Mouse (Mus musculus): Measurements from ENCODE around the gene Tnrc18. TPM values are rescaled to one million over a fixed set of nuclear protein-coding genes. Genes with fewer than 3 reads are reported as not detected.
A peak's percentile ranks its signal among the peaks of the same experiment; 100 is the strongest.

Gene Tnrc18
- polyA plus RNA-seq, 1 experiment from 2014 or later: 32.3 TPM

DNA sequence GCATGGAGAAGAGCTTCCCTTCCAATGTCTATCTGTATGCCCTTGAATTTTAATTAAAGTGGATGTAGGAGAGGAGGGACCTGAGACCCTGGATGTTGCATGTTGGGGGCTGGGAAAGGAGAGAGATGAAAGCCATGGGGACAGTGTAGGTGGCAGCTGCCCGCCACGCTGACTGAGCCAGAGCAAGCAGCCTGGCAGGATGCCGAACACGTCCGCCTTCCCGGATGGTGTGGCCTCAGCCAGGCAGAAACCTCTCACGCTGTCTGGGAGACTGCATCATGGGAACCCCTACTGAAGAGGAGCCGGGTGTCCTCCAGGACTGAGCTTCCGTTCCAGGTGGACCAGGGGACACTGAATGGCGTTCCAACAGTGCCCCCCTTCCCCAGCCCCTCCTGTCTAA, 113.9 kb downstream of the Tnrc18 start:
- Histone ChIP-seq H3K4me2 (no peak overlapping the region), H3K36me3 (no peaks in the 10 kb centered on the region), H3K4me3 (no peak overlapping the region), H3K9me3 (no peaks in the 10 kb centered on the region), H3K27me3 (peaks cover 29% of the 10 kb centered on the region), H3K27ac (no peak overlapping the region), H3K4me1 (peaks cover 16% of the 10 kb centered on the region), H3K9ac (no peak overlapping the region)
- no peak for ATAC-seq (ENCODE audit: borderline replicate concordance, extremely low read depth, low FRiP score, low TSS enrichment)
- 79% methylated on average over 10 of the region's 10 CpGs for WGBS

DNA sequence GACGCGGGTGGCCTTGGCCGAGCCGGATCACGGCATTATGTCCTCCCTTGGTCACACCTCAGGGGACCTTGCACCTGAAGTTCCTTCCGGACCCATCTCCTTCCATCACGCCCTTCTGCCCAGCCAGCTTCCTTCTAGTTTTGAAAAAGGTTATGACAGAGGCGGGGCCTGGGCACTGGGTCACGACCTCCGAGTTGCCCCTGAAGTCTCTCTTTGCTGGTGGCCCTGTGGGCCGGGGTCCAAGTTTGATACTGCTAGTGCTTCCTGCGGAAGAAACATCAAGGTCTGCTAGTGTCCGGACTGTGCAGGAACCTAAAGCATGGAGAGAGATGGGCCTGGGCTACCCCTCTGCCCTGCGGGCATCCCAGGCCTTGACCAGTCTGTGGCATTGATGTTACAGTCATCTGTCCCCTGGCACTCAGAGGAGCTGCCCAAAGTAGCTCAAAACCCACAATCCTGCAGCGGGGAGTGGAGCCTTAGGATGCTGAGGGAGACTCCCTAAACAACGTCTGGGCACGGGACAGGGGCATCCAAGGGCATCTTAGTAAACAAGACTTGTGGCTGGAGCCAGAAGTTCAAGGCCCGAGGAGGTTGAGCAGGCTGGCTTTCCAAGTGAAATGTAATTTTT, 114.8 kb downstream of the Tnrc18 start:
- H3K36me3 ChIP-seq: no peaks in the 10 kb centered on the region
- 15% methylated on average over 18 of the region's 18 CpGs for WGBS
- H3K4me3 ChIP-seq: peak overlapping the region; percentile 57
- H3K27me3 ChIP-seq: peaks cover 29% of the 10 kb centered on the region
- no peaks in the 10 kb centered on the region for H3K9me3 ChIP-seq
- H3K4me2 ChIP-seq: peak overlapping the region; percentile 98
- H3K4me1 ChIP-seq: peaks cover 16% of the 10 kb centered on the region
- no peak overlapping the region for H3K27ac ChIP-seq
- peak overlapping the region; percentile 40; the same call in 1 of the 2 replicates for H3K9ac ChIP-seq
- ATAC-seq (ENCODE audit: borderline replicate concordance, extremely low read depth, low FRiP score, low TSS enrichment): no peak; the same call in 1 of the 2 replicates

GRCm38 (mm10) chr5:142701651-142702510, 115.6 kb downstream of the Tnrc18 start:
- Histone ChIP-seq H3K4me3 (peak overlapping the region; percentile 57), H3K9me3 (no peaks in the 10 kb centered on the region), H3K27ac (no peak overlapping the region), H3K36me3 (no peaks in the 10 kb centered on the region), H3K27me3 (peaks cover 29% of the 10 kb centered on the region), H3K4me1 (peaks cover 16% of the 10 kb centered on the region), H3K4me2 (peak overlapping the region; percentile 98), H3K9ac (peak overlapping the region; percentile 40)
- peak; percentile 89 for ATAC-seq (ENCODE audit: borderline replicate concordance, extremely low read depth, low FRiP score, low TSS enrichment)
- WGBS: 1% methylated on average over 42 of the region's 72 CpGs

DNA sequence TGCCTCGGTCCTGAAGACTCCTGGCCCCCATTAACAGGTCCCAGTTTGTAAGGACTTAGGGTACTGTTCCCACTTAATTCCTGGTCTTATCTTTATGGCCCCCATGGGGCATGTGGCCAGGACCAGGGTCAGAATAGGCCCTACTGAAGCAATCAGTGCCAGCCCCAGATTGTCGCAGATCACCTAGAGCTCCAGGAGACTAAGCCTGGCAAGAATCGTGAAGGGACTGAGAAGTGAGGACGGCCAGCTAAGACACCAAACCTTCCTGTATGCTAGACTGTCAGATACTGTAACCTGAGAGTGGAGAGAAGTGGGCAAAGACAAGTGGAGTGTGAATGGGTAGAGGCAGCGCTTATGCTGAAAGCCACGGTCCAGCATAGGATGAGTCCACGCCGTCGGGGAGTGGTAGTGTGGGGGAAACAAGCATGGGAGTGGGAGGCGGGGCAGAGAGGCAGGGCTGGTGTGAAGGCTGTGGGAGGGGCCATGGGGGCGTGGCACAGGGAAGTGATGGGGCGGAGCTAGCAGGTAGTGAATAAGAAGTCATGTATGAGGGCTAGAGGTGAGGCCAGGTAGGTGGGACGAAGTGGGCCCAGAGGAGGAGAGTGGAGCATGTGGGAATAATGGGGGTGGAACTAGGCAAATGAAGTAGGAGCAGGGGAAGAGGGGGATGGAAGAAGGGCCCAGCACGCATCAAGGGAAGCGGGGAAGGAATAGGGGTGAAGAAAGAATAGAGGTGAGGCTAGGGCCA, 116.4 kb downstream of the Tnrc18 start:
- H3K27ac ChIP-seq: no peak overlapping the region
- H3K4me1 ChIP-seq: peaks cover 16% of the 10 kb centered on the region
- no peak overlapping the region for H3K9ac ChIP-seq
- peak; percentile 65 for ATAC-seq (ENCODE audit: borderline replicate concordance, extremely low read depth, low FRiP score, low TSS enrichment)
- 7% methylated on average over 15 of the region's 15 CpGs for WGBS
- peaks cover 29% of the 10 kb centered on the region for H3K27me3 ChIP-seq
- H3K4me3 ChIP-seq: peak overlapping the region; percentile 57
- no peaks in the 10 kb centered on the region for H3K36me3 ChIP-seq
- H3K9me3 ChIP-seq: no peaks in the 10 kb centered on the region
- H3K4me2 ChIP-seq: peak overlapping the region; percentile 98

DNA sequence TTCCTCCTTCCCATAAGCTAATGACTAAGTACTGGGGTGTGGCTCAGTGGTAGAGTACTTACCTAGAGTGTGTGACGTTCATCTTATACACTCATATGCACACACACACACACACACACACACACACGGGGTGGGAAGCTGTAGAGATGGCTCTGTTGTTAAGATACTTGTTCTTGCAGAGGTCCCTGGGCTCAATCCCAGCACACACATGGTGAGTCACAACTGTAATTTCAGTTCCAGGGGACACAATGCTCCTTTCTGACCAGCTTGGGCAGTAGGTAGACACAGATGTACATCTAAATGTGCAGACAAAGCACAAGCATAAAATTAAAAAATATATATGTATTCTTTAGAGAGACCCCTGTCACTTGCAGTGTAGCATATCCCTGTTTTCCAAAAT, 119.7 kb downstream of the Tnrc18 start:
- peaks cover 19% of the 10 kb centered on the region for H3K27me3 ChIP-seq
- H3K4me1 ChIP-seq: peaks cover 14% of the 10 kb centered on the region
- H3K9me3 ChIP-seq: no peaks in the 10 kb centered on the region
- no peak for ATAC-seq (ENCODE audit: borderline replicate concordance, extremely low read depth, low FRiP score, low TSS enrichment)
- H3K36me3 ChIP-seq: no peaks in the 10 kb centered on the region
- 60% methylated on average over 2 of the region's 2 CpGs for WGBS
- H3K4me2 ChIP-seq: no peak overlapping the region
- H3K9ac ChIP-seq: no peak overlapping the region
- H3K4me3 ChIP-seq: no peak overlapping the region
- no peak overlapping the region for H3K27ac ChIP-seq

DNA sequence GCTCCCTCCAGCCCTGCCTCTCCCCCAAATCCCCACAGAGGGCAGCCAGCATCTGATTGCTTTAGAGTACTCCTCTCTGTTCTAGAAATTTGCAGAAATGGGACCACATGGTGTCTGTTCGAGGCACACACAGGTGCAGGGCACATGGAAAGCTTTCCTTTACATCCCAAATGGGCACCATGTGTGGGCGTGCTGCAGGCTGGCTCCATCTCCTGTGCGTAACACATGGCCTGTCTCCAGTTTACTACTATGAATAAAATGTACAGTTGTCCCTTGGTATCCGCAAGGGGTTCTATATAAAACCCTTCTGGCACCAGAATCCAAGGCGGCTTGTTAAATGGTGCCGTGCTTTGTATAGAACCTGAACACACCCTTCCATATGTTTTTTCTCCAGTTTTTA, 120.6 kb downstream of the Tnrc18 start:
- H3K9me3 ChIP-seq: no peaks in the 10 kb centered on the region
- H3K27ac ChIP-seq: no peak overlapping the region
- H3K27me3 ChIP-seq: peaks cover 10% of the 10 kb centered on the region
- H3K36me3 ChIP-seq: no peaks in the 10 kb centered on the region
- H3K9ac ChIP-seq: no peak overlapping the region
- no peak overlapping the region for H3K4me2 ChIP-seq
- no peak overlapping the region for H3K4me3 ChIP-seq
- ATAC-seq (ENCODE audit: borderline replicate concordance, extremely low read depth, low FRiP score, low TSS enrichment): no peak
- 82% methylated on average over 6 of the region's 6 CpGs for WGBS
- H3K4me1 ChIP-seq: peaks cover 5% of the 10 kb centered on the region; the same call in 1 of the 2 replicates

DNA sequence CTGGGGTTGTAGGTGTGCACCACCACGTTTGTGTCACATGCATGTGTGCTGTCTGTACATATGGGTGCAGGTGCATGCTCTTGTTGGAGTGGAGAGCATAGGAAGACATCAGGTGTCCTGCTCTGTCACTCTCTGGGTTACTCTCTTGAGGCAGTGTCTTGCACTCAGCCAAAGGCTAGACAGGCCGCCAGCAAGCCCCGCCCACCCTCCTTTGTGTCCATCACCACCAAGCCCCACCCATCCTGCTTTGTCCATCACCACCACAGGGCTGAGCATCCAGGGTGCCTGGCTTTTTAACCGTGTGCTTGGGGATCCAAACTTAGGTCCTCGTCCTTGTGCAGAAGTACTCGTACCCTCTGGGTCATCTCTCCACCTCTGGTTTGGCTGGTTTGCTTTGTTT, 121.2 kb downstream of the Tnrc18 start:
- H3K4me2 ChIP-seq: no peak overlapping the region

GRCm38 (mm10) chr5:142694627-142695340, 122.7 kb downstream of the Tnrc18 start:
- H3K4me3 ChIP-seq: no peak overlapping the region
- H3K36me3 ChIP-seq: no peaks in the 10 kb centered on the region
- H3K27ac ChIP-seq: no peak overlapping the region
- no peak overlapping the region for H3K9ac ChIP-seq
- no peaks in the 10 kb centered on the region for H3K27me3 ChIP-seq
- WGBS: 8% methylated on average over 12 of the region's 12 CpGs
- peak; percentile 27; the same call in 1 of the 2 replicates for ATAC-seq (ENCODE audit: borderline replicate concordance, extremely low read depth, low FRiP score, low TSS enrichment)
- H3K9me3 ChIP-seq: no peaks in the 10 kb centered on the region
- no peak overlapping the region for H3K4me2 ChIP-seq
- no peaks in the 10 kb centered on the region for H3K4me1 ChIP-seq

More for the DNA sequence above, 121.2 kb downstream of the Tnrc18 start:
- Histone ChIP-seq H3K4me1 (no peaks in the 10 kb centered on the region), H3K4me3 (no peak overlapping the region), H3K36me3 (no peaks in the 10 kb centered on the region), H3K27ac (no peak overlapping the region), H3K9me3 (no peaks in the 10 kb centered on the region), H3K27me3 (peaks cover 7% of the 10 kb centered on the region), H3K9ac (no peak overlapping the region)
- no peak for ATAC-seq (ENCODE audit: borderline replicate concordance, extremely low read depth, low FRiP score, low TSS enrichment)
- 31% methylated on average over 6 of the region's 6 CpGs for WGBS

- Histone ChIP-seq H3K27ac (no peak overlapping the region), H3K36me3 (no peaks in the 10 kb centered on the region), H3K27me3 (no peaks in the 10 kb centered on the region), H3K9me3 (no peaks in the 10 kb centered on the region), H3K4me1 (no peaks in the 10 kb centered on the region), H3K4me2 (no peak overlapping the region), H3K9ac (no peak overlapping the region), H3K4me3 (no peak overlapping the region)
- WGBS: 41% methylated on average over 8 of the region's 8 CpGs
- no peak for ATAC-seq (ENCODE audit: borderline replicate concordance, extremely low read depth, low FRiP score, low TSS enrichment)
These were observed 123.6 kb downstream of the Tnrc18 start for GRCm38 (mm10) chr5:142693738-142694430.

DNA sequence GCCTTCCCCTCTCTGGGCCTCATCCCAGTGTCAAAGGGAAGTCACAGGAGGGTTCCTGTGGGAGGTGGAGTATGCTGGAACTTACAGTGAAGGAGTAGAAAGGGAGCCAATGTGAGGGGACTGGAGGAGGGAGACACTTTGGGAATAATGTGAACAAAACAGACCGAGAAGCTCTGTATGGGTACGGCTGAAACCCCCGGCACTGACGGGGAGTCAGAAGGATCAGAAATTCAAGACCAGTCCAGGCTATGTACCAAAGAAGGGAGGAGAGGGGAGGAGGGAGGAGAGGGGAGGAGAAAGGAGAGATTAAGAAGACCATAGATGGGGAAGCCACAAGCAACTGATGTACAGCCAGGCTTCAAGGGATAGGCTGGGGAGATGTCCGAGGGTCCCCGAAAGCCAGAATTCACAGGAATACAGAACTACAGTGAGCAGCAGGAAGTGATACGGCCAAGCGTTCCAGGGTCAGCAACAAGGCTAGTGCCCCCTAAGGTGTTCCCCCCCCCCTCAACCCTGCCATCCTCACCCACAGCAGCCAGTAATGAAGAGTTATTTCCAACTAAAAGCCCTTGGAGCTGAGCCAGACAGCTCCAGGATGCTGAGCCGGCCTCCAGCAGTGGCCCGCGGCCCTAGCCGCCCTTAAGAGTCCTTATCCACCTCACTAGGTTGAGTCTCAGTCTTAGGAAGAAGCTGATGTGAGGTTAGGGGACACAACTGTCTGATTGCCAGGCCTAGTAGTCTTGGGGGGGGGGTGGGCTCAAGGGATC, 124.3 kb downstream of the Tnrc18 start:
- Histone ChIP-seq H3K9me3 (no peaks in the 10 kb centered on the region), H3K36me3 (no peaks in the 10 kb centered on the region), H3K4me3 (no peak overlapping the region), H3K4me2 (no peak overlapping the region), H3K27me3 (no peaks in the 10 kb centered on the region), H3K4me1 (no peaks in the 10 kb centered on the region), H3K27ac (no peak overlapping the region), H3K9ac (no peak overlapping the region)
- ATAC-seq (ENCODE audit: borderline replicate concordance, extremely low read depth, low FRiP score, low TSS enrichment): no peak
- WGBS: 62% methylated on average over 12 of the region's 12 CpGs

All from lung, embryonic 15.5 days (tissue).